Mouse (Mus musculus) forebrain, embryonic 11.5 days (tissue): ENCODE data around the gene Cep85l. TPM values are rescaled to one million over a fixed set of nuclear protein-coding genes. Genes with fewer than 3 reads are reported as not detected.

Experiments used
- ATAC-seq: fragments of 200-750 bp; cut with Nextera tagmentation; replicated peaks from 2 replicates; pipeline ENCODE4 v1.8.0; 2017; ENCODE audit warnings: moderate TSS enrichment; ENCODE audit not compliant: low FRiP score
- DNase-seq: peaks from one replicate; pipeline ENCODE4 v3.0.0-alpha.2; 2017; ENCODE audit warnings: low spot score
- H3K27ac ChIP-seq: fragments of 300-500 bp; sonication (generic); 2 replicates; pipeline ENCODE4 v1.5.1; 2014; ENCODE audit warnings: low read depth, low read length
- H3K27me3 ChIP-seq: fragments of 300-500 bp; sonication (generic); 2 replicates; pipeline ENCODE4 v1.6.1; 2014; ENCODE audit warnings: mild to moderate bottlenecking, low read length, mixed read lengths; ENCODE audit not compliant: control insufficient read depth, insufficient read depth
- H3K36me3 ChIP-seq: fragments of 300-500 bp; sonication (generic); 2 replicates; pipeline ENCODE4 v1.6.1; 2014; ENCODE audit warnings: mild to moderate bottlenecking, low read length, moderate library complexity, mixed read lengths; ENCODE audit not compliant: control insufficient read depth, insufficient read depth
- H3K4me1 ChIP-seq: fragments of 300-500 bp; sonication (generic); replicated peaks from 2 replicates; pipeline ENCODE4 v1.6.1; 2014; ENCODE audit warnings: low read length, mixed read lengths; ENCODE audit not compliant: control insufficient read depth, insufficient read depth
- H3K4me2 ChIP-seq: fragments of 300-500 bp; sonication (generic); 2 replicates; pipeline ENCODE4 v1.6.1; 2014; ENCODE audit warnings: low read depth, mild to moderate bottlenecking, low read length, moderate library complexity, mixed read lengths; ENCODE audit not compliant: severe bottlenecking
- H3K4me3 ChIP-seq: fragments of 300-500 bp; sonication (generic); 2 replicates; pipeline ENCODE4 v1.5.1; 2014; ENCODE audit warnings: low read depth, low read length
- H3K9ac ChIP-seq: fragments of 300-500 bp; sonication (generic); 2 replicates; pipeline ENCODE4 v1.6.1; 2014; ENCODE audit warnings: low read length
- H3K9me3 ChIP-seq: fragments of 300-500 bp; sonication (generic); 2 replicates; pipeline ENCODE4 v1.6.1; 2016; ENCODE audit warnings: low read length, mixed read lengths; ENCODE audit not compliant: control insufficient read depth
- WGBS: fragments of 180-500 bp; shearing (Covaris S2); extraction: QIAGEN DNeasy Blood & Tissue Kit; methylation state at CpG from one replicate; pipeline ENCODE4 v1.1.7; 2014; 5-methylcytosine and 5-hydroxymethylcytosine counted together
- polyA plus RNA-seq: library from polyadenylated mRNA; unstranded; fragments of >200 nt; fragmentation: Nextera tagmentation; extraction: Ambion mirVana; gene quantifications from 2 replicates; pipeline ENCODE4 v1.2.1, GENCODE M21; 2014

The Cep85l gene
- 4.8 and 5.5 TPM in 2 replicates for polyA plus RNA-seq

- 0% methylated on average over 29 of the region's 31 CpGs for WGBS
- no peaks in the 10 kb centered on the region for H3K36me3 ChIP-seq
- peak within 1 kb of the TSS; percentile 96 for H3K9ac ChIP-seq
- DNase-seq (peak; percentile 97), ATAC-seq (peak; percentile 99)
- H3K27ac ChIP-seq, result peak within 1 kb of the TSS; percentile 90
- peak within 1 kb of the TSS; percentile 79 for H3K4me2 ChIP-seq
- peak within 1 kb of the TSS; percentile 90 for H3K4me3 ChIP-seq
- no peaks in the 10 kb centered on the region for H3K4me1 ChIP-seq
- H3K27me3 ChIP-seq, result no peaks in the 10 kb centered on the region
- no peaks in the 10 kb centered on the region for H3K9me3 ChIP-seq
Measured at GRCm38 (mm10) chr10:53379709-53380106, at the start of gene Cep85l. TSS of gene Cep85l (minus strand) at chr10:53379947.

DNA sequence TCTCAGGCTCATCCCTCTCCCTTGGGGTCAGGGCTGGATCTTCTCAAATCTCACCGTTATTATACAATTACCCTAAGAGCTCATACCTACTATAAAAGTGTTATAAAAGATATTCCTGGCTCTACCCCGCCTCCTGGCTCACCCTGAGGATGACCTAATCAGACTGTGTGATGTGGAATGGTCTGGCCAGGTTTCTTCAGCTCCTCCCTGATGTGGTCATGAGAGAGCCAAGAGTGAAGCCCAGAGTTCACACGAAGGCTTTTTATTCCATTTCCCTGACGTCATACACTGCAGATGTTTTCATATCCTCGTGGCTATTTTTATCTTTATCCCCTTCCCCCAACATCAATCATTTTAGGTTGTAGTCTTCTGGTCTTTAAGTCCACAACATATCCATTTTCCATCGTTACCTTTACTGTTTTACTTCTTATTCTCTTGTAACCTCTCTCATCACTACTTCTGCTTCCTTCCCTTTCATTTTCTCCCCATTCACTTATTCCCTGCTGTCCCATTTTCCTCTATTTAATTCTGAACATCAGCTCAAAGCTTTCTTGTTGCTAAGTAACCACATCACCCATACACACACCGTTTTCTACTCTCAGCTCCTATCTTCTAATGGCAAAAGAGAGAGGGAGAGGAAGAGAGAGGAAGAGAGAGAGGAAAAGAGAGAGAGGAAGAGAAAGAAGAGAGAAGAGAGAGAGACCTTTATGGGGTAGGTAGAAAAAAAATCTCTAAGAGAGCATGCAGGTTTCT, 49.1 kb upstream of the Cep85l start:
- H3K9me3 ChIP-seq, result no peaks in the 10 kb centered on the region
- no peaks in the 10 kb centered on the region for H3K27me3 ChIP-seq
- ATAC-seq, result no peak
- no peak overlapping the region for H3K27ac ChIP-seq
- no peak overlapping the region for H3K9ac ChIP-seq
- DNase-seq, result no peak
- no peak overlapping the region for H3K4me3 ChIP-seq
- no peaks in the 10 kb centered on the region for H3K36me3 ChIP-seq
- no peak overlapping the region for H3K4me2 ChIP-seq
- H3K4me1 ChIP-seq, result no peaks in the 10 kb centered on the region
- WGBS, result 72% methylated on average over 7 of the region's 7 CpGs

- H3K9ac ChIP-seq, result no peak overlapping the region
- H3K4me1 ChIP-seq, result no peaks in the 10 kb centered on the region
- DNase-seq, result no peak
- no peak overlapping the region for H3K27ac ChIP-seq
- no peak overlapping the region for H3K4me3 ChIP-seq
- no peak overlapping the region for H3K4me2 ChIP-seq
- H3K36me3 ChIP-seq, result no peaks in the 10 kb centered on the region
- WGBS, result 96% methylated on average over 2 of the region's 2 CpGs
- ATAC-seq, result no peak
- H3K9me3 ChIP-seq, result no peaks in the 10 kb centered on the region
- H3K27me3 ChIP-seq, result no peaks in the 10 kb centered on the region
Measured at GRCm38 (mm10) chr10:53426524-53426923, 46.8 kb upstream of the Cep85l start.

DNA sequence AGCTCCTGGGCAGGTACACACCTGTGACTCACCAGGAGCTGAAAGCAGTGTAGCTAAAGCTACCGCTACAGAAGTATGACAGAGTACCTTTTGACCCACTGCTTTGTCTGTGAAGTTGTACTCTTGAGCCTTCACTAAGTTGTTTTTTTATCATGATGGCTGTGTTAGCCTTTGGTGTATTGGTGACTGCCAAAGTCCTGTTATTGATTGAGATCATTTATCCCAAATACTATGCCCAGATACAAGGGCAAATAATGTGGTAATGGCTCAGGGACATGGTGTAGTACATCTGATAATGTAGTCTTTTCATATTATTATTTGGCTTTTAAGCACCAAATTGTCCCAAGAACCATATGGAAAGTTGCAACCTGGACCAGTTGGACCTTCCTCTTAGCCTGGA, 43.3 kb upstream of the Cep85l start:
- H3K4me3 ChIP-seq, result no peak overlapping the region
- no peaks in the 10 kb centered on the region for H3K36me3 ChIP-seq
- no peak overlapping the region for H3K4me2 ChIP-seq
- no peaks in the 10 kb centered on the region for H3K9me3 ChIP-seq
- ATAC-seq (no peak), DNase-seq (no peak)
- no peaks in the 10 kb centered on the region for H3K4me1 ChIP-seq
- H3K27me3 ChIP-seq, result no peaks in the 10 kb centered on the region
- H3K27ac ChIP-seq, result no peak overlapping the region
- 95% methylated on average over 1 of the region's 1 CpGs for WGBS
- no peak overlapping the region for H3K9ac ChIP-seq

DNA sequence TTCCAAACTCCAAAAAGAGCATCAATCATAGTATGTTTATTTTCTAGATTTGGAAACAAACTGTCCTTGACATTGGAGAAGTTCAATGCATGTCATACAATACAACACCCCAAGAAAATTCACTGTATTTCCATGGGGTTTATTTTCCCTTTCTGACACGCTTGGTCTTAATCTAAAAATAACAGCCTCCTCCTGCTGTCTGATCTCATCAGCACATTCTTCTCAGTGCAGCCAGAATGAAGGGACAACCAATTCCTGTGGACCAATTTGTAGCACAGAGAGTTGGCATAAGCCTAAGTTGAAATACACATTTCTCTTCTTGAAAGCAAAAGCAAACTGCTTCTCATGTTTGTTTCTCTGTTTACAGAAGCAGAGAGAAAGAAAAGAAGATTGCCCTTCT, 42.5 kb upstream of the Cep85l start:
- H3K27ac ChIP-seq, result no peak overlapping the region
- H3K9ac ChIP-seq, result no peak overlapping the region
- no peaks in the 10 kb centered on the region for H3K36me3 ChIP-seq
- no peak overlapping the region for H3K4me2 ChIP-seq
- ATAC-seq (no peak), DNase-seq (no peak)
- 77% methylated on average over 1 of the region's 1 CpGs for WGBS
- H3K4me3 ChIP-seq, result no peak overlapping the region
- H3K27me3 ChIP-seq, result no peaks in the 10 kb centered on the region
- no peaks in the 10 kb centered on the region for H3K4me1 ChIP-seq
- no peaks in the 10 kb centered on the region for H3K9me3 ChIP-seq

GRCm38 (mm10) chr10:53421613-53422012, 41.9 kb upstream of the Cep85l start:
- no peak overlapping the region for H3K9ac ChIP-seq
- no peaks in the 10 kb centered on the region for H3K4me1 ChIP-seq
- no peaks in the 10 kb centered on the region for H3K9me3 ChIP-seq
- no peak overlapping the region for H3K4me2 ChIP-seq
- H3K36me3 ChIP-seq, result no peaks in the 10 kb centered on the region
- ATAC-seq (no peak), DNase-seq (no peak)
- 83% methylated on average over 6 of the region's 6 CpGs for WGBS
- H3K27me3 ChIP-seq, result no peaks in the 10 kb centered on the region
- no peak overlapping the region for H3K27ac ChIP-seq
- H3K4me3 ChIP-seq, result no peak overlapping the region

DNA sequence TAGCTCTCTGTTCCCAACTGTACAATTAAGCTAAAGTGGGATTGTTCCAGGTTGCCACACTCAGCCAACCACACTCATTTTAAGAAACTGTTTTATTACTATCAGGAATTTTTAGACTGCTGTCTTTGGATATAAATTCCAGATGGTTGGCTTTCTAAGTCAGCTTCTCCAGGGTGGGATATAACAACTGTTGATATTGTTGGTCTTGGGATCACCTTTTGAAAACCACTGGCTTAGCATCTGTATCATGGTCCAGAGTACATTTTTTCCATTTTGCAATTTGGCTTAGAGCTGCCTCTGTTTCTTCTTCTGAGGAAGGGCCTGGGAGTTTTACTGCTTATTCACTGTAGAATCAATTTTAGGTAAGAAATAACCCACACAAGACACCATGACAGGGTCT, 40.3 kb upstream of the Cep85l start:
- Histone ChIP-seq H3K9ac (no peak overlapping the region), H3K27ac (no peak overlapping the region)
- no peak for DNase-seq

GRCm38 (mm10) chr10:53419139-53419935, 39.6 kb upstream of the Cep85l start:
- Histone ChIP-seq H3K36me3 (no peaks in the 10 kb centered on the region), H3K4me3 (no peak overlapping the region), H3K4me2 (no peak overlapping the region), H3K27me3 (no peaks in the 10 kb centered on the region), H3K9me3 (no peaks in the 10 kb centered on the region), H3K4me1 (no peaks in the 10 kb centered on the region), H3K27ac (no peak overlapping the region), H3K9ac (no peak overlapping the region)
- ATAC-seq (no peak), DNase-seq (no peak)
- 72% methylated on average over 4 of the region's 4 CpGs for WGBS

More for the DNA sequence above, 40.3 kb upstream of the Cep85l start:
- H3K4me1 ChIP-seq, result no peaks in the 10 kb centered on the region
- ATAC-seq, result no peak
- H3K36me3 ChIP-seq, result no peaks in the 10 kb centered on the region
- no peaks in the 10 kb centered on the region for H3K9me3 ChIP-seq
- H3K4me3 ChIP-seq, result no peak overlapping the region
- no peaks in the 10 kb centered on the region for H3K27me3 ChIP-seq
- H3K4me2 ChIP-seq, result no peak overlapping the region
